Mouse (Mus musculus): ENCODE results near the gene Caln1. TPM values are rescaled to one million over a fixed set of nuclear protein-coding genes. Genes with fewer than 3 reads are reported as not detected.
A peak's percentile ranks its signal among the peaks of the same experiment; 100 is the strongest.

The Caln1 gene
- total RNA-seq, 2 experiments from 2014 or later: 35.2 to 55.2 TPM

- no peak for DNase-seq
Measured at GRCm38 (mm10) chr5:130813089-130813488, 443.8 kb downstream of the Caln1 start.

DNA sequence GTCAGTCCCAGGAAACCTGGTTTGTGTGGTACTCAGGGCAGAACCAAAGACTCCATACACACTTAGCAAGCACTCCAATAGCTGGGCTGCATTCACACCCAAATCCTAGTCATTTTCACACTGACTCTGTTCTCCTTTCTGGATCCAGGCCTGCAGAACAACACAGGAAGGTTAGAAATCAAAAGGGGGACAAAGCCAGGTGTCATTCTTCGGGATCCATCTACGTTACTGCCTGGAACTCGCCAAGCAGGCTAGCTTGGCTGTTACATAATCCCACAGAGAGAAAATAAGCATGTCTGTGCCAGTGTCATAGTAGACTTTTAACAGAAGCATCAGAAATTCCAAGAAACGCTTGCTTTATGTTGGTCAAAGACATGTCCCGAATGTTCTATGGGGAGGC, 446.1 kb downstream of the Caln1 start:
- no peak for DNase-seq

GRCm38 (mm10) chr5:130820021-130820648, 450.9 kb downstream of the Caln1 start:
- DNase-seq: peak in 1 of 2 experiments; percentile 26

- no peak for DNase-seq
Measured at GRCm38 (mm10) chr5:130820661-130821060, 451.4 kb downstream of the Caln1 start.

DNA sequence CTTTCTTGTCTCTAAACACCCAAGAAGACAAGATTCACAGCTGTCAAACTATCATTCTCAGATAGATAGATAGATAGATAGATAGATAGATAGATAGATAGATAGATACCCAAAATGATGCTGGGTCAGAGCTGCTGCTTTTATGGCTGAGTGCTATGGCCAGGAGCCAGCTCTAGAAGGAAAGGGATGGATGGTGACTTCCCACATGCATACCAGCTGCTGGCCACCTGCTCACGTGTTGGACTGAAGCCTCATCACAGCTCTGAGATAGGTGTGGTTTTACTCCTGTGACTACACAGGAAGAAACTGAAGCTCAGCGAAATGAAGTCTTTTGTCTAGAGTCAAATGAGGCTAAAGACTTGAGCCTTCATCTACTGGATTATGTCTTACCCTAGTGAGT, 456.5 kb downstream of the Caln1 start:
- DNase-seq: no peak

DNA sequence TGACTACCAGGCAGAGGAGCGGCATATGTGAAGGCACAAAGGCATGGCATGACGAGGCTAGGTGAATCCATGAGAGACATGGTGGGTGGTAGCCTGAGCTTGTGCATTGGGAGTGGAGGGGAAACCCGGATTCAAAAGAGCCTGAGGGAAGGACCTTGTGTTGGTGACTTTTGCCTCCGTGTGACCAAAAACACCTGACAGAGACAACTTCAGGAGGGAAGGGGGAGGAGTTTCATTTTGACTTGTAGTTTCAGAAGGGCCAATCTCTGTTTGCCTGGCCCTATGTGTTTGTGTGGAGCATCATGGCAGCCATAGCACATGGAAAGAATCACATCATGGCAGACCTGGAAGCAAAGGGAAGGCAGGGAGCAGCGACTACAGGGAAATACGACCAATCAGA, 479.3 kb downstream of the Caln1 start:
- DNase-seq: no peak

DNA sequence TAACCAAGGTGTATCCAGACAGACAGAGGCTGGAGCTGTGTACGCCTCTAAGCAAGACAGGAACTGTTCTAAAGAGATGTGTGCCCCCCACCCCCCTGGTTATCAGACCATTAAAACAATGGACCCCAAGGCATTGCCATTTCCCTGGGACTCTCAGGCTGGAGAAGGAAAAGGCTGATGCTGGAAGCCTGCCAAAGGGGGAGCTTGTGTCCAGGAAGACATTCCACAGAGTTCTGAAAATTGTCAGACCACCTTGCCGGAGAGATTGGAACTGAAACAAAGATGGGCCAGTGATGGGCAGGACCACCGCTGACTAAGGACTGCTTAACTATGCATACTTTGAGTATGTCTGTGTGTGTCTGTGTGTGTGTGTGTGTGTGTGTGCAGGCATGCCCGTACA, 480.4 kb downstream of the Caln1 start:
- DNase-seq: no peak

DNA sequence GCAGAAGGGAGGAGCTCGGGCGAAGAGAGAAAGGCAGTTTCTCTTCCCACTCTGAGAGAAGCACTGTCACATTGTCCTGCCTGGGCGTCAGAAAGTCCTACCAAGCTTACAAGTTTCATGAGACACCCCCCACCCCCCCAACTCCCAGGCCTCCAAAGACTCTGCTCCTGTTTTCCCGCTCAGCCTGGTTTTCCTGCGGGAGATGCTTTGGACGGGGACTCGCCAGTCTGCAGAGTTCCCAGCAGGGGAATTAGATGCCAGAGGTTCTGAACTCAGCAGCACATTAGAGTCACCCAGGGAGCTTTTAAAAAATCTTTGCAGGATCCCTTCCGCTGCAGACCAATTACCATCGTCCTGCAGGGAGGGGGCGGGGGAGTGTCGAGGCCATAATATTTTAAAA, 482.9 kb downstream of the Caln1 start:
- no peak for DNase-seq

DNA sequence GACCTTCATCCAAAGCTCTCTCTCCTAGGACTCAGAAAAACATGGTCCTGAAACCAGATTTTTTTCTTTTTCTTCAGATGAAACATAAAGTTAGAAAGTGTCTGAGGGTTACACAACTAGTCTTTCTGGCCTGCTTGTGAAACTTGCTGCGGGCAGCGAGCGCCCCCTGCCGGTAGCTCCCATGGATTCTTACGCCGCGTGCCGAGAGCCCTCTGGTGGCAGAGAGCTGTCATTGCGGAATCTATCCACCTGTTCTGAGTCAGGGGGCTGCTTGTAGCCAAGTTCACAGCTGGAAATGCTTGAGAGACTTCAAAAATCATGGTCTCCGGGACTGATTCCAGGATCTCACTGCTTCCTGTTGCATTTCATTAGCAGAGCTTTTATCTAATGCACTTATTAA, 484.1 kb downstream of the Caln1 start:
- peak; percentile 89 to 92 for DNase-seq

GRCm38 (mm10) chr5:130854430-130854829, 485.2 kb downstream of the Caln1 start:
- DNase-seq: no peak

GRCm38 (mm10) chr5:130858148-130858547, 488.9 kb downstream of the Caln1 start:
- peak; percentile 23 to 25 for DNase-seq

GRCm38 (mm10) chr5:130858706-130859105, 489.5 kb downstream of the Caln1 start:
- no peak for DNase-seq

- no peak for DNase-seq
Measured at GRCm38 (mm10) chr5:130859736-130860135, 490.5 kb downstream of the Caln1 start.

- peak in 1 of 2 experiments; percentile 42 for DNase-seq
Measured at GRCm38 (mm10) chr5:130862302-130862701, 493.0 kb downstream of the Caln1 start.

GRCm38 (mm10) chr5:130869869-130870268, 500.6 kb downstream of the Caln1 start:
- peak in 1 of 2 experiments; percentile 26 for DNase-seq

DNA sequence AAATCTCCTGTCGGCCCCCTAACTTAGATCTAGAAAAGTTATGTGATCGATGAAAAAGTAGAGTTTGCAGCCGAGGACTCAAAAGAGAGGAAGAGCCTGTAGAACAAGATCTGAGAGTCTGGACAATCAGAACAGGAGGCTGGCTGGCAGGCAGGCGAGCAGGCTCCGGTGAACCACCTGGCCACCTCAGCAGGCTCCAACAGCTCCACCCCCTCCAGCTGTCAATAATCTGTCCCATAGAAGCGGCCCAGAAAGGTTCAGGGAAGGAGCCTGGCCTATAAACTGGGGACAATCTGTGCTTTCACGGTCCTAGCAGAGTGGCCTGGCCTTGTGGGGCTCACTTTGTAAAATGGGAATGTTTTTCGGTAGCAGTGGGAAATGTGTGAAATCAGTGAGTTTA, 501.8 kb downstream of the Caln1 start:
- no peak for DNase-seq

DNA sequence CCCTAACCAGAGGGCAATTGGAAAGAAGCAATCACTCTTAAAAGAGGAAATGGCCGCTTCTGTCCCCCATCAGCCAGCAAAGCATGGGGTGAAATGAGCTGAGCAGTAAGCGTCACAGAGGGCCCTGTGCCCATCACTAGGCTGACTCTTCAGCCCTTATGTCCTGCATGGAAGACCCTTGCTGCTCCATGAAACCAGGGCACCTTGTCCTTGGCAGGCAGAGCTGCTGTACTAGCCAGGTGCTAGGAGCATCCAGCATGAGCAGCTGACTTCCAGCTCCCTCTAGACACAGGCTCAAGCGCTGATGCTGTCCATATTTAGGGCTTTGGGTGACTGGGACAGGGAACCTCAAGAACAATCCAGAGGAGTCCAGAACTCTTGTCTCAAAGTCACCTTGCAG, 506.1 kb downstream of the Caln1 start:
- no peak for DNase-seq

- no peak for DNase-seq
Measured at GRCm38 (mm10) chr5:130880331-130880730, 511.1 kb downstream of the Caln1 start.

- no peak for DNase-seq
Measured at GRCm38 (mm10) chr5:130891735-130892134, 522.5 kb downstream of the Caln1 start.

DNA sequence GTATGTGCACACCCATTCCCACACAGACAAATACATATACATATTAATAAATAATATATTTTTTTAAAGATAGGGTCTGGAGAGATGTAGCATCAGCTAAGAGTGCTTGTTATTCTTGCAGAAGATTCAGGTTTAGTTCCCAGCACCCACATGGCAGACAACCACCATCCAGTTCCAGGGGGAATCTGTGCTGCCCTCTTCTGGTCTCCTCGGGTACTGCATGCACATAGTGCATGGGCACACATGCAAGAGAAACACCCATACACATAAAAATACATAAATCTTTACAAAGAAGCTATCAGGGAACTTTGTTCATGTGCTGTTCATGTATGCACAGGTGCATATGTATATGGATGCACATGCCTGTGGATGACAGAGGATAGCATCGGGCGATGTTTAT, 526.7 kb downstream of the Caln1 start:
- no peak for DNase-seq

Measured in adrenal gland, postnatal 36 days (tissue).